Mouse (Mus musculus) layer of hippocampus, adult 11-12 months (tissue): Measurements from ENCODE around the gene Mis12.

Source experiments
- DNase-seq: peaks from one replicate; pipeline ENCODE4 v3.0.0; 2022; ENCODE audit warnings: low spot score

The Mis12 gene

GRCm38 (mm10) chr11:71019201-71020068 lies at the start of gene Mis12, which contains the start of gene Derl2:
Gene Mis12, plus strand, starts transcription at chr11:71019611.
Gene Derl2, minus strand, starts transcription at chr11:71019841.
- peak; percentile 99 for DNase-seq

GRCm38 (mm10) chr11:70969821-70970559 lies 49.4 kb upstream of the Mis12 start, which contains the start of the genes Nup88 and Rpain:
Gene Nup88, minus strand, starts transcription at chr11:70969973.
Gene Rpain, plus strand, starts transcription at chr11:70970213.
- DNase-seq: peak; percentile 95

GRCm38 (mm10) chr11:70970560-70971540 lies 48.6 kb upstream of the Mis12 start:
- DNase-seq: no peak

GRCm38 (mm10) chr11:70972586-70972985 lies 46.8 kb upstream of the Mis12 start:
- DNase-seq: no peak

DNA sequence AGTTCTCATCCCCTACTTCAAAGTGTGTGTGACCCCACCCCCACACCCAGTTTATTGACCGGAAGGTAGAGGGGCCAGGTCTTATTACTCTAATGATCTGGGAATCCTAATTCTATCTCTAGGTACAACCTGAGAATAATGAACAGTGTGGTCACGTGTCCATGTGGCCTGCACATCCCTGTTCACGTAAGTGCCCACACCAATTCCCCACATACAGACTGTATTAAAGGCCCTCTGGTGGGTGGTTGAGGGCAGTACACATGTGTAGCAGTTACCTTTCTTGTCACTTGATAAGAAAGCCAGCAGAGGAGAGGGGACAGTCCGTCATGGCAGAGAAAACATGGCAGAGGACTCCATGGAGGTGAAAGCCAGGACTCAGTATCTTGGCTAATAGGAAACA lies 45.5 kb upstream of the Mis12 start:
- DNase-seq: no peak

- peak; percentile 33 for DNase-seq
Observed at GRCm38 (mm10) chr11:70975193-70975592, 44.2 kb upstream of the Mis12 start.

- no peak for DNase-seq
Observed at GRCm38 (mm10) chr11:70977293-70977692, 42.1 kb upstream of the Mis12 start.

DNA sequence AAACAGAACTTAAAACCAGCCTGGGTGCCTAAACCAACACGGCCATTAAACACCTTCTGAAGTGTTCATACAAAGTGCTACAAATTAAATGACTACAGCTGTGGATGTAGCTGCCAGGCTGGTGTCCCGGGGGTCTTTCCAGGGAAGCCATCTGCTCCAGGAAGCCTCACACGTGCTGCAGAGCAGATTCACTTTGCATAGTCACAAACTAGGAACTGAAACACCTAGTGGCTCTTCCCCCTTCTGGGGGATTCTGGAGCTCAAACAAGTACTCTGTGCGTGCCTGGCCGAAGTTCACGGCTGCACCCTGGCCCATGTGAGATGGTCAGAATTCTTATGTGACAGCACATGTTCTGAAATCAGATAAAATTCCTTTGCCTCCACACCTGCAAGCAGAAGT lies 39.2 kb upstream of the Mis12 start:
- DNase-seq: no peak

DNA sequence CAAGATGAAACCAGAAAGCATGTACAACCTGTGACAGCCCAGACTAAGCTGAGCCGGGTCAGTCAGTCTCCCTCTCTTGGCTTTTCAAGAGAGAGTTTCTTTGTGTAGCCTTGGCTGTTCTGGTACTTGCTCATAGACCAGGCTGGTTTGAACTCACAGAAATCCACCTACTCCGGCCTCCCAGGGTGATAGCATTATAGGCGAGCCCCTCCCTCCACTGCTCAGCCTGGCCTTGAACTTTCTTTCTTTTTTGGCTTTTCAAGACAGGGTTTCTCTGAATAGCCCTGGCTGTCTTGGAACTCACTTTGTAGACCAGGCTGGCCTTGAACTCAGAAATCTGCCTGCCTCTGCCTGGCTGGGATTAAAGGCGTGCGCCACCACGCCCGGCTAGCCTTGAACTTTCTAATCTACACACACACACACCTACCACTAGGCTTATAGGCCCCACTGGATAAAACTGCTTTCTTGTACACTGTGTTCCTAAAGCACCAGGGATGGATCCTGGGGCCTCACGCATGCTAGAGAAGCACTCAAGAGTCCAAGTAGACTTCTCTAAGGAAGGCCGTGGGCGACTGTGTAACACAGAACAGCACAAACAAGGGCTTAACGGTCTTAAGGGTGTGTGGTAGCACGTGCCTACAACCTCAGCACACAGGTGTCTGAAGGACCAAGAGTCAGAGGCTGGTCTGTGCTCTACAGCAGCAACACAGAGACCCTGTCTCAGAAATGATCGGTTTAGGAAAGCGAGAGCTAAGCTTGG lies 38.5 kb upstream of the Mis12 start:
- DNase-seq: no peak

DNA sequence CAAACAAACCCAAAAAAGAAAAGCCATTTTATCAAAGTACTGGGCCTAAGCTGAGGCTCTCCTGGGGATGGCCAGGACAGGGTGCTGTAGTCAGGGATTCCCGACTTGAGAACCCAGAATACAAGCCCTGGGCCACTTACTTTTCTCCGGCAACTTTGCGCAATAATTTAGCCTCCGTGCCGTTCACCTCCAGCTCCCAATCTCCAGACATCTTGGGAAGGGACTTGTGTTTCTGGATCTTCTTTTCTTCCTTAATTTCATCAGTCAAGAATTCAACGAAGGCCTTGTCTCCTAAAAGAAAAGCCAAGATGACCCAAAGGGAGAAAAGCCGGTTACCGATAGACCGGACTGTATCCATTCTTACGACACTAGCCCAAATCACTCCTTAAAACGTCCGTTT lies 37.4 kb upstream of the Mis12 start:
- DNase-seq: no peak

DNA sequence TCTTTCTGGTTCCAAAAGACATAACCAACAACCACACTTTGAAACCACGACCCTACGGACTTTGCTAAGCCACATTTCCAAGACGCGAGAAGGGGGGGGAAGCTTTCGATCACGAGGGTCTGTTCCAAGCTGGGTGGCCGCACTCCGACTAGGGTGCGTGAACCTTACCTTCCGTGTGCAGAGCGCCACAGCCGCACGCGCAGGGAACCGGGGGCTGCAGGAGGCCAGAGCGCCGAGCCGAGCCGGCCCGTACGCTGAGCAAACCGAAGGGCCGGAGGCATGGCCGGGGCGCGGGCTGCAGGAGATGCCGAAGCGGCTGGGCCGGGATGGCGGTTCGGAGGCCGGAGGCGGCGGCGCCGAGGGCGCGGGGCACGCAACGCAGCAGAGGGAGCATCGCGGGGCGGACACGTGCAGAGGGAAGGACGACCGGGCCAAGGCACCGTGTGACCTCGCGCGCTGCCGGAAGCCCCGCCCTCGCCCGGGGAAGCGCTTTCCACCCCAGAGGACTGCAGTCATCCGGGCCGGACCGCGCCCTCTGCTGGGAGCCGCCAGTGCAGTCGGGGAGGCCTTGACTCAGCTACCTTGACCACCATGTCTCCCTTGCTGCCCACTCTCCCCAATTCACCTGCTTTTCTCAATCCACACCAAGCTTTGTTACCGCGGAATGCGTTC lies 36.7 kb upstream of the Mis12 start, which contains the start of gene C1qbp:
TSS of gene C1qbp (minus strand) at position 470 of the 672 bp plus-strand sequence.
- peak; percentile 94 for DNase-seq

DNA sequence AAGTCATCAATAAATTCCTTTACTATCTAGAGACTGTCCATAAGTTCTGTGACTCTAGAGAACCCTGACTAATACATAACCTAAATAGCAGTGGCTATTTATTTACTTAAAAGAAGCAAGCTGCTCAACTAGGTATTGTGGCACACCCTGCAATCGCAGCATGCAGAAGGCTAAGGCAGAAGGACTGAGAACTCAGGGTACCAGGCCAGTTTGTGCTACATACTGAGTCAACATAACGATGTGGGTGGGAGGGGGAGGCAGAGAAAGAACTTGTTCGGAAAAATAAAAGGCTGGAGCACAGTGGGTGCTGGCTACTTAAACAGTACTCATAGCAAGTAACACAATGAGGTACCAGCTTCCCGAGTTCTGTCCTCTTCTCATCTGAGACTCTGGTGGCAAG lies 18.2 kb upstream of the Mis12 start:
- peak; percentile 71 for DNase-seq

DNA sequence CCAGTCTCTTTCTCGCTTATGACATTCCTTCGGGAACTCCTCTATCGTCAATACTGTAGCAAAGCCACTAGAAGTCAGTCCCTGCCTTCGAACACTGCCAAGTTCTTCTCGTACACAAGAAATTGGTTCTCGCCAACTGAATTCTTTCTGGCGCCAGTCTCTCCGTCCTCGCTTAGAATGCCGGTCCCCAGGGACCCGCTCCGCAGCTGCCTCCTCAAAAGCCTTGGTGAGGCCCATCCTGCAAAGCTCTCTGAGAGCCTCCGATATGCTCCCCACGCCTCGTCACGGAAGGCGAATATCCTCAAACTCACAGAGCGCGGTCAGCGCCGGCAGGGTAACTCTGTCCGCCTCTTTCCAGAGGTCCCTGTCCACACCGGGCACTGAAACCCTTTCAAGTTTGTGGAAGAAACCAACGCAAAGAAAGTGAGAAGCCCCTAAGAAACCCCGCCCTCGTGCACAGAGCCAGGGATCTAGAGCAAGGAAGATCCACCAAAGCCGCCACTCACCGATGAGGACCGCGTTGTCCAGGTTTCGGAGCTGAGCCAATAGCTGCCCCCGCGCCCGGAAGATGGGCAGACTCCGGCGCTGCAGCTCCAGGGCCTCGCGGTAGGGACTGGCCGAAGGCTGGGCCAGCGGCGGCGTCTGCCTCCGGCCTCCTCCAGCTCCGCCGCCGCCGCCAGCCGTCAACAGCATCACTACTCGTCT lies 15.6 kb upstream of the Mis12 start:
- DNase-seq: no peak

GRCm38 (mm10) chr11:71004316-71004773 lies 15.1 kb upstream of the Mis12 start, which contains the start of gene Dhx33:
Gene Dhx33, minus strand, starts transcription at chr11:71004437.
- DNase-seq: peak; percentile 98

DNA sequence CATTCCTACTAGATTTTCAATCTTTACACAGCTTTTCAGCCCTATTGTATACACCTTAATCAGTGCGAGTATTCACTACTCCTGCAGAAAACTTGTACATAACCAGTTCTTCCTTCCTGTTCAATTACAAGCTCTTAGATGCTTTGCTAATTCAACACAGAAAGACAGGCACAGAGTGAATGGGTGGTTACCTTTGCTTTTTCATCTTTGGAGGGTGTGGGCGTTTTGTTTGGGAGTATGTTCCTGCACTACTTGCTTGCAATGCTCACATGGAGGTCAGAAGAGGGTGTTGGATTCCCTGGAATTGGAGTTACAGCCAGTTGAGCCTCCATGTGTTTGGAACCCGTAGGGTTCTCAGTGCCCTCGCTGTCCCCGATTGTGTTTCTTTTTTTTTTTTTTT lies 14.4 kb upstream of the Mis12 start:
- no peak for DNase-seq

GRCm38 (mm10) chr11:71007026-71007425 lies 12.4 kb upstream of the Mis12 start:
- DNase-seq: no peak

GRCm38 (mm10) chr11:71007831-71008230 lies 11.6 kb upstream of the Mis12 start:
- DNase-seq: no peak

DNA sequence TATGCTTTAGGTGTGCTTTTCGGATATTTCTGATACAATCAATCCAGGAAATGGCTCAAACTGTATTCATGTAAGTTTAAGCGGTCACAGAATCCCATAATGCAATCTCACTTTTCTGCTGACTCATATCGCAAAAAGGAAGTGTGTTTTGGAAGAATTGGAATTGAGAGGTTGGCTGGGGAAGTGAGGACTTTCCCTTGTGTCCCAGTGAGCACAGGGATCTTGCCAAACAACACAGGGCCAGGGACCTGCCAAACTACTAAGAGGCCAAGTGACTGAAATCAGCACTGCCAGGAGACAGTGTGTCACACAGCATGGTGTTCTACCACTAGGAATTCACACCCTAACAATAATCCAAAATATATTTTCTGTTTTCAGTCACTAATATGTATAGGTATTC lies 11.1 kb upstream of the Mis12 start:
- no peak for DNase-seq

DNA sequence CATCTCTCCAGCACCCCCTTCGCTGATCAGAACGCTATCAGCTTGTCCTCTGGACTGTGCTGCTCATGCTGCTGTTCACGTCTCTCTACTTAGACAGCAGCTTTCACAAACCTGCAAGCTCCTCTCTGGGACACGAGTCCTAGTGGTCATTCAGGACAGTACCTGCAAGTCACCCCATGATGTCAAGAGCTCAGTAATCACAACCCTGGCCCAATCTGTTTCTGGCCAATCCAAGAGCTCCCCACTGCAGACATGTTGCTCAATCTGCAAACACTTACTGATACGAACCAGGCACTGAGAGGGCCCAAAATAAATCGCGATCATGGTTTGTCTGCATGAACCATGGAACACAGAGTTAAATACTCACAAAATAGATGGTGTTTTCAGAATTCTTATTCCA lies 6.7 kb upstream of the Mis12 start:
- no peak for DNase-seq

DNA sequence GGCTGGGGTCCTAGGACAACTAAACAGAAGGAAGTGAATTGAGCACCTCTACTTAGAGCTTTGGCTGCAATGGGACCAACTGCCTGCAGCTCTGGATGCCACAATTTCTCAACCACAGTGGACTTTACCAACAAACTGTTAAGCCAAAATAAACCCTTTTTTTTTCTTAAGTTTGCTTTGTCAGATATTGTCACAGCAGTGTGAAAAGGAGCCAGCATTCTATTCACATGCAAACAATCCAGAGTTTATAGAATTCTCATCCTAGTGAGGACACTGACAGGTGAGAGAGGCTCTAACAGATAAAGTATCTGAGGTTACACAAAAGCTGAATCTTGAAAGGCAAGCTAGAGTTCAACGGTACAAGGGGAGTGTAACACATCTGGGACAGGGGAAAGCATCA lies 2.4 kb upstream of the Mis12 start:
- DNase-seq: no peak
